Mouse (Mus musculus) inflammation-experienced regulatory T-cells, adult 6 months (primary cell): ENCODE measurements around the gene D630045J12Rik. TPM values are rescaled to one million over a fixed set of nuclear protein-coding genes. Genes with fewer than 3 reads are reported as not detected.

Source experiments
- ATAC-seq: one replicate; pipeline ENCODE4 v1.8.0; 2017
- polyA plus RNA-seq, 3 experiments: library from polyadenylated mRNA; unstranded; fragments of 100-300 nt; shearing (Covaris generic); gene quantifications; one replicate each; pipeline ENCODE4 v1.2.1; 2017

The D630045J12Rik gene
- polyA plus RNA-seq, 3 experiments from 2014 or later, result 0.08 TPM; not detected in 2

DNA sequence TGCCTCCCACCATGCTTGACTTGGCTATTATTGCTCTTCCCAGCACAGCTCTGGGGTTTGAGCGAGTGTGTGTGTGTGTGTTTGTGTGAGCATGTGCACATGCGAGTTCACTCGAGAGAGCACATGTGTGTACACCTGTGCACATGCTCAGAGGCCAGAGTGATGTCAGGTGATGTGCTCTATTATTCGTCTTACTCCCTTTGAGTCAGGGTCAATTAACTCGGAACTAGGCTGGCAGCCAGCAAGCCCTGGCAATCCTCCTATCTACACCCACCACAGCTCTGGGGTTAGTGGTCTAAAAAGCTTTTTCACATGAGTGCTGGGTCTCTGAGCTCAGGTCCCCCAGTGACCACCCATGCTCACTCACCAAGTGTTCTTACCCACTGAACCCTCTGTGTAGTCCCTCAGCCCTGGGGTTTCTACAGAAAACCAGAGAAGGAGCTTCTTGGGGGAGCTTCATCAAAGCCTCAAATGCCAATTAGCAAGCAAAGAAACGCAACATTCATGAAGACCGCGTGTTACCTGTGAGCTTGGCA lies 11.4 kb downstream of the D630045J12Rik start:
- ATAC-seq, result no peak

DNA sequence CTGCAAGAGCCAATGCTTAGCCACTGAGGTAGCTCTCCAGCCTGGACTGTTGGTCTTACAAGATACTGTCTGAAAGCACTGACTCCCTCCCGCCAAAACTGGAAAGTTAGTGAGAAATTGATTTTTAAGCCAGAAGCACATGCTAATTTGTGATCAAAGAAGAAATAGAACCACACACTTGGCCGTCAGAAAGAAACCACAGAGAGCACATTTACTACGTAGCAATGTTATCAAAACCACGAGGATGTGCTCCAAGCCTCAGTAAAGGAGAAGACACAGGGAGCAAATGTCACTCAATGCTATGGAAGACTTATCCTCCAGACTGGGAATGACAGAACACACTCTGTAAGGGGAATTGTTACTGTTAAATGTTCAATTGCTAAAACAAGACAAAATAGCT lies 12.3 kb downstream of the D630045J12Rik start:
- no peak for ATAC-seq

DNA sequence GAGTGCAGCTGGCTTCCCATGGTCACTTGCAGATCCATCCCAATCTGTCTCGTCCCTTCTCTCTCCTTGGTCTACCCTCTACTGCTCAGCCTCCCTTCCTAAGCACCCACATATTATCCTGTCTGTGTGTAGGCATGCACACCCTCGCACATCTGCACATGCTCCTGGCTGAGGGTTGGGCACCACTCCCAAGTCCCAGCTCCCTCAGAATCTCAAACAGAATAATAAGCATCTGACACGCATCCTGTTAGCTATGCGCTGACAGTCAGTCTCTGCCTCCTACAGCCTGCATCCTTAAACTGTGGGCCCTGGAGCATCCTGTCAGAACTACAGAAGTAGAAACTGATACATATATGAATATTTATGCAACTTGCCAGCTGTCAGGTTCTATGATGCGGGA lies 13.2 kb downstream of the D630045J12Rik start:
- ATAC-seq, result no peak

DNA sequence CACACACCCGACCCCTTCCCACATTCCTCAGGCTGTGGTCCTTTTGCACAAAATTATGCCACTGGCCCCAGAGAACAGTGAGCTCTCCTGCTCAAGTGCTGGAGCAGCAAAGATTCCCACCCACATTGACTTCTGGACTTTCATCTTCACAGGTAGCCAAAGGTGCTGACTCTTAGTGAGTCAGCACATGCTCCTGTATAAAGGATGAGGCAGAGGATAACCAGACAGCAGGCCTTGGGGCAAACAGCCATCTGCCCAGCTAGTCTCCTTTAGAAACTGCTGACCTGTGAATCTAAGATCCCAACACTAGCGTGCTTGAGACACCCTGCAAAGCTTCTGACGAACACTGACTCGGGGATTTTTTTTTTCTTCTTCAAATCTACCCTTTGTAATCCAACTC lies 15.4 kb downstream of the D630045J12Rik start:
- no peak for ATAC-seq

DNA sequence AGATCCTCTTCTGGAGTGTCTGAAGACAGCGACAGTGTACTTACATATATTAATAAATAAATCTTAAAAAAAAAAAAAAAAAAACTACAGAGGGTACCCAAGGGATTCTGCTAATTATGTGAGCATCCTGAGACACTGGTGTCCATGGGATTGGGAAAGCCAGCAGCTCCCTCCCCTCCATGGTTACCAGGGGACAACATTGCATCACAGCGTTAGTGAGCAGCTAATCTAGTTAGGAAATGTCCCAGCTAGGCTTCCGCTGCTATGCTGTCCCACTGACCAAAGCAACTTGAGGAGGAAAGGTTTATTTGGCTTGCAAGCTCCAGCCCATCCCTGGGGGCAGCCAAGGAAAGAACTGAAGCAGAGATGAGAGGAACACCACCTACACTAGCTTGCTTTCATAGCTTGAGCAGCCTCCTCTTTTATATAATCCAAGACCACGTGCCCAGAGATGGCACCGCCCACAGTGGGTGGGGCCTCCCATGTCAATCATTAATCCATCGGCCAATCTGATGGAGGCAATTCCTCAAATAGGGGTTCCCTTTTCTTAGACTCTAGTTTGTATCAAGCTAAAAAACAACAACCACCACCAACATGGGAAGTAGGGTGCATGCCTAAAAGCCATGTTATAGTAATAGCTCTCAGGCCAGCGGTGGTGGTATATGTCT lies 17.7 kb downstream of the D630045J12Rik start:
- ATAC-seq, result no peak

DNA sequence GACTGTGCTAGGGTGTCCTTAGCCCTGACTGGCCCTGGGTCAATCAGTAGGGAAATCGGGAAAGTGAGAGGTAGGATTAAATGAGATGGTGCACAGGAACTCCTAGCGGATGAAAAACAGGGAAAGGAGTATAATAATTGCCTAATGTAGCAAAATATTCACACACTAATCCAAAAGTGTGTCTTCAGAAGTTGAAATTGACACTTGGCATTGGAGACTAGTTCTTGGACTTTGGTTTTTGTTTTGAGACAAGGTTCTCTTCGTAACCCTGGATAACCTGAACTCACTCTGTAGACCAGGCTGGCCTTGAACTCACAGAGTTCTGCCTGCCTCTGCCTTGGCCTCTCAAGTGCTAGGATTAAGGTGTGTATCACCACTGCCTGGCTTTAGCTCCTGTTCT lies 20.0 kb downstream of the D630045J12Rik start:
- no peak for ATAC-seq

DNA sequence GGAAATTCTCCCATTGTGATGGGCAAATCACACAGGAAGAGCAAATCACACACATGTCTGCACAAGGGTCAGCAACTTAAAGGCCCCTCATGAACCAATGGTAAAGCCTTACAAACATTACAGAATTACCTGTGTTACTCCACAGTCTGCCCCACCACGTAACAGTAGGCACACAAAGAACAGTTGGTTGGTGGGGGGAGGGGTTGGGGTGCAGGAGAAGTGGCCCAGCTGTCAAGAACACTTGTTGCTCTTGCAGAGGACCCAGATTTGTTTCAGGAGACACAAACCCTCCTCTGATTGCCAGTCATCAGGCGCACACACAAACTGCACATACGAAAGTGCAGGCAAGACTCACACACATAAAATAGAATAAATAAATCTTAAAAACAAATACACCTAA lies 20.9 kb downstream of the D630045J12Rik start:
- no peak for ATAC-seq

DNA sequence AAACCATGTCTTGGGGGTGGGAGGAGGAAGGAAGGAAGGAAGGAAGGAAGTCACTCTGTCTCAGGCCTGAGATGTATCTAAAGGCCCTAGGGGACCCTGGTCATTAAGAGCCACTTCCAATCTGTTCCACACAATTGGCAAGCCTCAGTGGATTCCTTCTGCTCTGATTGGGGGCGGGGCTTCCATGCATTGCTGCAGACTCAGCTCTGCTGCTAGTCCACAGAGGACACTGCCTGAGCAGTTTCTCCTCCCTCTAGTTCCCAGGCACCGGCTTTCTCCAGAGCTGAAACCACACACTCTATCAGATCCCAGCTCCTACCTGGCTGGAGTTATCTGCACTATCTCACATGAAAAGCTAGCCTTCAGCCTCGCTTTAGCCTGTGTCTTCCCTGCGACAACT lies 21.8 kb downstream of the D630045J12Rik start:
- no peak for ATAC-seq

DNA sequence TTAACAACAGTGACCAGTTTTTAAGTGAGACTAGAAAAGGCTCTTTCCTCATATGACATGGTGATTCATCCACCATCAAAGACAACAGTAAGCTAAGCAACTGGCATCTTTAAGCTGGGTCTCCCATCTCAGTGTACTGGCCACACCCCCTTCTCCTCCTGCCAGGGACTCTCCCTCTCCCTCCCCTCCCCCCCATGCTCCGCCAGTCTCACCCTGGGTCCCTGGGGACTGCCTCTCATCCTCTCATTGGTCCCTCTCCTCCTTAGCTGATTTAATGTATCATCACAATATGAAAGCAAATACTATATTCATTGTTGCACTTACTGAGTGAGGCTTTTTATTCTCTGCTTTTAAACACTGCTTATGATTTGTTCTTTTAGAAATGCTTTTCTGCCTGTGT lies 29.7 kb downstream of the D630045J12Rik start:
- ATAC-seq, result no peak

DNA sequence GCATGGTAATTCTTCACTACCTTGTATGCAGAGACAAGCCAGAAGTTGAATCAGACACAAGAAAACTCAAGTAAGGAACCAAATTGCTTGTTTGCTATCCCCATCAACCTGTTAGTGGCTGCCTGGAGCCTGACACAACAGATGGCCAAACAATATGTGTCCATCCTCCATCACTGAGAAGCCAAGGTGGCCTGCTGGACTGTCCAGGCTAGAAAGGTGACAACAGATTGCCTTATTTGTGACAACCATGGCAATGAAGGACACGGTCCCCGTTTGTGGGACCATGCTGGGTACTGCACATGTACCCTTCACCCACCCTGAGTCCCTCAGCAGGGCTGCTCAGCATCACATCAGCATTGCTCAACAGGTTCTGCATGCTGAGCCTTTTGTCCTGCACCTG lies 34.5 kb downstream of the D630045J12Rik start:
- no peak for ATAC-seq

DNA sequence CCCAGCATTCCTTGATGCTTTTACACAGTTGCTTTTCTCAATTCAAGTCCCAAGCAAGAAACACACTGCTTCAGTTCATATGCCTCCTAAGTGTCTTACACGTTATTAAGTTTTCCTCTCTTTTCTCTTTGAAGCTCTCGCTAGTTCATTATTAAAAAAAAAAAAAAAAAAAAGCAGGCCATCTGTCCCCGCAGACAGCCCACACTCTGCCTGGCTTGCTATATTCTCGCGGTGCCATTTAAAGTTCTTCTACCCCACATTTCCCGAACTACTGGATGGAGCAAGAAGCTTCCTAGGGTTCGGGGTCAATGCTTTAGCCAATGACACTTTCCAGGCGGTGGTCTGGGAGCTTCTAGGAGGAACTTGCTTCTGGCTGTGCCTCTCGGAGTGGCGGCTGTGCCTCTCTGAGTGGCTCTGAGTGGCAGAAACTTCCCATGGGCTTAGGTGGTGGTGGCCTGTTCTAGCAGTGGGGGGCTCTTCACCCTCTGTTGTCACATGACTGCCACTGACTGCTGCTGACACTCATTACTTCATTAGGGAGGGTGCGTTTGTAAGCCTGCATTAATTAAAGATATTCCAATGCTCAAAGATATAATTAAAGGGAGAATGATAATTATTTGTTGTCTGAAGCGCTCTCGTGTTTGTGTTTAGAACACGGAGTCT lies 38.2 kb downstream of the D630045J12Rik start:
- ATAC-seq, result no peak

DNA sequence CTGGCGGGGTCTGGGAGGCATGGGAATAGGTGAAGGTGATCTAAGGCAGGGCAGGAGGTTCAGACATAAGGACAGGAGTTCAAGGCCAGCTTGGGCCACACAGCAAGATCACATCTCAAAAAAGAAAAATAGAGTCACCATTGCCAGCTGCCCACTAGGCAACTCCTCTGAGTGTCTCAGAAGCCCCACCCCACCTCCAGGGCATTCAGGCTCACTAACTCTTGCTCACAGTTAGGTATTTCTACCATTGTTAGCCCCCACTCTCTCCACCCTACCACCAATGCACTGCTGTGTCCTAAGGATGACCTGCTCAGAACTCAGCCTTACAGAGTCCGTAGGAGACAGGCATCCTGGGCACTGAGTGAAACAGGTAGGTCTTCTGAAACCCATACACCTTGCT lies 46.2 kb downstream of the D630045J12Rik start:
- ATAC-seq, result no peak

DNA sequence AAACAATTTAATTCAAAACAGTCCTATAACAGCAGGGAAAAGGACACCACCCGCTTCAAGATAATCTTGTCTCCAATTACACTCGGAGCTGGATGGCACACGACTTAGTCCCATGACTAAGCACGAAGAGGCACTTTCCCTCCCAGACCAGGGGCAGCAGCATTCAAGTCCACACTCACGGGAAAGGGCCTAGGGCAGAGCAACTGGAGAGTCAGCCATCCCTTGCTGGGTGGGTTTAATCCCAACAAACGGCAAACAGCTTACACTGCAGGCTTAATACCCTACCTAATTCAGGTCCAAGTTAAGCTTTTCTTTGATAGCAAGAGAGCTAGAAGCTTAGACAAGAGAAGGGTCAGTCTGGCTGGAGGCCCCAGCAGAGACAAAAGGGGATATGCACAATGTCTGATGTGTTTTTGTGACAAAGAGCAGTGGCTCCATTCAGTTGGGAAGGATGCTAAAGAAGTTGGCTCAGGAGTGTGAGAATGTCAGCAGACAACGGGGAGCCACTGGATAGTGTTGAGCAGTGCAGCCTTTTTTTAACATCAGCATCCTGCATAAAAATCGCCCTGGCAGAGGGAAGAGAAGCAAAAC lies 46.8 kb downstream of the D630045J12Rik start:
- ATAC-seq, result no peak

DNA sequence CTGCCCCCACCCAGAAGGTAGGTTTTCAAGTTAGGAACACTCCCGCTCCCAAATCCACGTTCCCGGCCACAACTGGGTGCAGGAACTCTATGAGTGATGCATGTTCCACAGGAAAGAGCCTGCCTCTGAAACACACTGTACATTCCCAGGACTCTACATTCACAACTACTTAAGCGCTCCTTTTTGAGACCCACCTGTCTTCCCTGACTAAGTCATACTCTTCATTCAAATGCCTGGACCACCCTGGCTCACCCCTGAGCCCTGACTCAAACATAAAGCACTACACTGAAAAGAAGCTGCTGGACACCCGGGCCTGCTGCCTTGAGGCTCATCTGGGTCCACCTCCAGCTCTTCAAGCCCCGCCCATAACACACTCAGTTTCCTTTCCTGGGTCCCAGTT lies 48.4 kb downstream of the D630045J12Rik start:
- no peak for ATAC-seq

DNA sequence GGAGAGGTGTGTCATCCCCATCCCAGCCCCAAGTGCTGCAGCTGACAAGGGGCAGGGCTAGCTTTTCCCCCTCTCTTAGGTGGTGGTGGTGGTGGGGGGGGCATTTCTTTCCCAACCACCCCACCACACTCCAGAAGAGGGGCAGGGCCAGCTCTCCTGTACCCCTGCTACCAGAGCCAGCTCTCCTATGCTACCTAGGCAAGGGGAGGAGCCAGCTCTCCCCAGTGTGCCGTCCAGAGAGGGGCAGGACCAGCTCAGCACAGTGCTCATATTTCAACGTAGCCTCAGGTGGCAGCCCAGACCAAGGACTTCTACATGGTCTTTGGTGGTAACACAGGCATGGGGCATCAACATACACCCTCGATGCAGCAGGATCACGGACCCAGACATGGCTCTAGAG lies 50.0 kb downstream of the D630045J12Rik start:
- no peak for ATAC-seq

DNA sequence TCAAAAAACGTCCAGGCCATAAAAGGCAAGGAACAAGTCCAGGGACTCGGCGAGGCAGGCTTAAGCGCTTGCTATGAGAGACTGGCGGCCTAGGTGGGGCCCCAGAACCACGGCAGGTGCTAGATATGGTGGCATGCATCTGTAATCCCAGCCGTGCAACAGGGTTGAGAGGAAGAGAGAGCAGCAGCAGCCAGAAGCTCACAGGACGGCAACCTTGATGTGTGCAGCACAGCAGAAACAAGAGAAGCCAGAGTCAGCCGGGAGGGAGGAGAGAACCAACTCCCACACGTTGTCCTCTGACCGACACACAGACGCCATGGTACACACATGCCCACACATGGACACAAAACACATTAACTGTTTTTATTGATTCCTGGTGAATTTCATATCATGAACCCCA lies 51.0 kb downstream of the D630045J12Rik start:
- no peak for ATAC-seq

DNA sequence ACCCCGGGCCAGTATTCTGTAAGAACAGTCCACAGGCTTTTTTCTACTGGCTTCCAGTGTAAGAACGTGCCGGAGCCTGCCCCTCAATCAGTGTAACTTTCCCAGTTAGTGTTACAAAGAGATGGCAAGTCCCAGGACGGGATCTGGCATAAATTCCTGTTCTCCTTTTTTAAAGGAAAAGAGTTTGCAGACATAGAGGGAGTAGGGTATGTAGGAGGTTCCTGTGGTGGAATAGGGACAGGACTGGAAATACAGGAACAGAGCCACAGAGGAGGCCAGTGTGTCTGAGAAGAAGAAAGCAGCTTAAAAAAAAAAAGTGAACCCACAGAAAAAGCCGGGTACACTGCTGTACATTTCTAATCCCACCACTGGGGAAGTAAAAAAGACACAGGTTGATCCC lies 52.3 kb downstream of the D630045J12Rik start:
- ATAC-seq, result no peak

DNA sequence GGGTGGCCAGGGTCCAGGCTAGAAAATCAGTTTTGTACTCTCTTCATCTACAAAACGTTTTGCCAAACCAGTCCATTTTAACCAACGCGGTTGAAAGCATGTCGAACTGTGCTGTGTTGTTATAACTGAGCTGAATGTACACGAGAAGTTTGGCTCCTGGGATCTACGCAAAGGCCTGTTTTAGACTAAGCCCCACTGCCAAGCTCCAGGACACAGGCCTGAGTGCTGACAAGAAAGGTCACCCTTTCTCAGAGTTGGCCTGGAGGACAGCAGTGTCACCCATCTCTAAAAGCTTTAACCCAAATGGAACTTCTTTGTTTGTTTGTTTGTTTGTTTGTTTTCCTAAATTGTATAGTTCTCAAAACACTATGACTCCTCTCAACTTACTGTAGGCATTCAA lies 54.2 kb downstream of the D630045J12Rik start:
- ATAC-seq, result no peak

DNA sequence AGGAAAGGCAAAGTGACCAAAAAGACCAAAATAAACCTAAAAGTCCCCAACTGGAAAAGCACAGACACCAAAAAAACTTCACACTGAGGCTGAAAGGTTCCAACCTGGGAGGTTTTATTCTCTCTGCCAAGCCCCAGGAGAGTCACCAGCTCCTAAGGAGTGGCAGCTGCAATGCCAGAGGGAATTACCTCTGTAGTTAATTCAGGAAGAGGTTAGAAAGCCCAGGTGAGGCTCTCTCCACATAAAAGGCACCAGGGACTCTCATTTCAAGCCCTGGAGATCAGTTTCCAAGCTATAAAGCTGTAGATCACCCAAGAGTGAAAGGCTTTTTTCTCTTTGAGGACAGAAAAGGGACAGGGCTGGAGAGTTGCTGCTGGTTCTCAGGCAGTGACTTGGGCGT lies 55.1 kb downstream of the D630045J12Rik start:
- no peak for ATAC-seq

DNA sequence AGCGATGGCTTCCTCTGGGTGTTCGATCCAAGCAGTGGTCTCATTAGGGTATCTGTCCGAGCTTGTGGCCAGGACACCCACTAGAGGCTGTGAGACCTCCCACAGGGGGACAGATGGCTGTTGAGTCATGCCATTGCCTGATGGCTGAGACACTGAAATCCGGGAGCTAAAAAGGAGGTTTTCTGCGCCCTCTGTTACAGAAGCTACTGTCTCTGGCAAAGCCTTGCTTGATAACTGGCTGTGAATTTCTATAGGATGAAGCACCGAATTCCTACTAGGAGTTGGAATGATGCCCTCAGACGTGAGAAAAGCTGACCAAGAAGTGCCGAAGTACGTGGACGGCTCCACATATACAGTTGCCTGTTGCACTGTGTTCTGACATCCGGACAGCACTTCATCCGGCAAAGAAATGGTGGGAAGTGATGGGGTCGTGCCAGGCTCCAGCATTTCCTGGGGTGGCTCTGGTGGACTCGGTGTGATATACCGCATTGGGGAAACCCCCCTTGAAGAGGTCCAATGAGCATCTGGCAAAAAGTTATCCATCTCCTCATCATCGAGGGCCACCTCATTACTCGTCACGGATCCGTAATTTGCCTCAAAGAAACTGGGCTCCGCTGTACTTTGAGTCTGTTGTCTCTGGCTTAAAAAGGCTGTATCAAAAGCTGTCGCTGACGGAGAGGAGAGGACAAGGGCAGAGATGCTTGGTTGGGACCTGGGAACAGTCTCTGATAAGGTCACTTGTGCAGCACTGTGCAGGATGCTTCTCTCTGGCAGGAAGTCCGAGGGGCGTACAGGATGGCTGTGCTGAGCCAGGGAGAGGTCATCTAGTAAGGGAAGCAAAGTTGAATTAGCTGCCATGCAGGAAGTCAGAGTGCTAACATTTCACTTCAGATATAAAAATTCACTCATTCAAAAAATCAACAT lies 57.3 kb downstream of the D630045J12Rik start:
- no peak for ATAC-seq

DNA sequence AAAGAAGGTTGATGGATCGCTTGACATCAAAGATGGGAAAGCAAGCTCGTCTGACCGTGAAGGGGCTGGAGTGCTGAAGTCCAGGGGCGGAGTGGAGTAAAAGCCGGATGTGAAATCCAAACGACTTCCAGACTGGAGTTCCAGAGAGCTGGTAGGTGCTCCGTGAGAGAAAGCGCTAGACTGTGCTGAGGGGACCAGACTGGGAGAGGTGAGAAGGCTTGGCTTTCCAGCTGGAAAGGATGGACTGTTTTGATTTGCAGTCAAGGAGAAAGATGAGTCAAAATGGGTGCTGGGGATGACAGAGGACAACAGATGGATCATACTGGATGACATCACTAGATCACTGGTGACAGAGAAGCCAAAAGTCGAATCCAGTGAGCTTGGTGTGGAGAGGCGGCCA lies 58.5 kb downstream of the D630045J12Rik start:
- ATAC-seq, result no peak

DNA sequence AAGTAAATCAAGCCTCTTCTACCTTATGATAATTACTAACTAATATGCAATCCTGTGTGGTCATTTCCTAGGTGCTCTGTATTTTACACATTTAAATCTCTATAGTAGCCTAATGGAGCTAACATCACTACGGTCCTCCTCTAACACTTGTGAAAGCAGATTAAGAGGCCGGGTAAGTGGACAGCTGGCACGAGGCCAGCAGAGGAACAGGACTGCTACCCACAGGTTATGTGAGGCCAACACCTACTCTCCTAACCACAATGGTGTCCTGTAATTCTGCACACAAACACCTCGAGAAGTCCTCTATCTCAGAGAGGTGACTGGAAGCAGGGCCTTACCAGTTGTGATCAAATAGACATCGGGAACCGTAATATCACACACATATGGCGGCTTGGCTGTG lies 59.8 kb downstream of the D630045J12Rik start:
- ATAC-seq, result no peak

DNA sequence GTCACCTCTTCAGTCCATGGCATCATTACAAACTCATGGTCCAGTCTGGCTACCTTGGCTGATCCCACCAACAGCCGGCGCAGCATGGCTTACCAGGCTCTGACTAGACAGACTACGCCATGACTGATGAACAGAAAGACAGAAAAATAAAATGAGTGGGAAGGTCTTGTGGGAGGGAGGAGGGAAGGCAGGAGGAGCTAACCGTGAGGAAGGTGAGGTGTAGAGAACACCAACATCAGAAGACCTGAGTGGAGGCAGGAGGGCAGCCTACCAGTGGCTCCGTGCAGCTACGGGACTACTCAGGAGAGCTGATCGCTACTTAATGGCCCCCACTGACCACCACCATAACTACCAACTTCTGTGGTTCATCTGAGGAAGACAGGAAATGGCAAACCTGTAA lies 60.9 kb downstream of the D630045J12Rik start:
- ATAC-seq, result no peak
